Mouse (Mus musculus) MEL (cell line): ENCODE results near the gene D16Ertd472e. TPM values are rescaled to one million over a fixed set of nuclear protein-coding genes. Genes with fewer than 3 reads are reported as not detected.

ENCODE experiments used
- DNase-seq: peaks from one replicate; pipeline ENCODE4 v3.0.0; 2011; ENCODE audit warnings: low read depth, low spot score
- H3K27ac ChIP-seq: 2 replicates; pipeline ENCODE4 v1.5.1; 2012; ENCODE audit warnings: low read depth, mild to moderate bottlenecking, control low read depth, low read length, moderate library complexity; ENCODE audit not compliant: control insufficient read depth
- H3K27me3 ChIP-seq, 2 experiments: fragments of 150-350 bp in 1 of 2; sonication (generic) in 1 of 2; 2 replicates each; pipeline ENCODE4 v1.6.1; 2012; ENCODE audit warnings: low read length in 2 of 2, mild to moderate bottlenecking in 2 of 2, improper control_type of control experiment in 1 of 2, moderate library complexity in 1 of 2; ENCODE audit not compliant: insufficient read depth in 2 of 2, control insufficient read depth in 1 of 2
- H3K36me3 ChIP-seq, 2 experiments: 2 replicates each; pipeline ENCODE4 v1.6.1; 2012 to 2014; ENCODE audit warnings: low read length in 2 of 2, improper control_type of control experiment in 1 of 2, inconsistent platforms in 1 of 2, mild to moderate bottlenecking in 1 of 2; ENCODE audit not compliant: insufficient read depth in 2 of 2, control insufficient read depth in 1 of 2
- H3K4me1 ChIP-seq, 2 experiments: fragments of 150-350 bp in 1 of 2; sonication (generic) in 1 of 2; 2 replicates each; pipeline ENCODE4 v1.6.1; 2012; ENCODE audit warnings: low read length in 2 of 2, improper control_type of control experiment in 1 of 2, mild to moderate bottlenecking in 1 of 2; ENCODE audit not compliant: insufficient read depth in 2 of 2, control insufficient read depth in 1 of 2
- H3K4me3 ChIP-seq, 2 experiments: fragments of 150-350 bp in 1 of 2; sonication (generic) in 1 of 2; 2 replicates each; pipeline ENCODE4 v1.5.1; 2012; ENCODE audit warnings: low read depth in 2 of 2, low read length in 2 of 2, mild to moderate bottlenecking in 2 of 2, moderate library complexity in 2 of 2, control low read depth in 1 of 2, improper control_type of control experiment in 1 of 2; ENCODE audit not compliant: control insufficient read depth in 1 of 2, insufficient read depth in 1 of 2
- H3K79me2 ChIP-seq: 2 replicates; pipeline ENCODE4 v1.6.1; 2012; ENCODE audit warnings: mild to moderate bottlenecking, low read length, moderate library complexity; ENCODE audit not compliant: control insufficient read depth, poor library complexity, insufficient read depth
- H3K9ac ChIP-seq: 2 replicates; pipeline ENCODE4 v1.6.1; 2012; ENCODE audit warnings: low read depth, mild to moderate bottlenecking, control low read depth, low read length, moderate library complexity; ENCODE audit not compliant: control insufficient read depth, poor library complexity, severe bottlenecking
- H3K9me3 ChIP-seq: fragments of 150-350 bp; sonication (generic); replicated peaks from 2 replicates; pipeline ENCODE4 v1.6.1; 2012; ENCODE audit warnings: mild to moderate bottlenecking, low read length, improper control_type of control experiment, moderate library complexity; ENCODE audit not compliant: insufficient read depth
- CHD2 ChIP-seq: IDR thresholded peaks from 2 replicates; pipeline ENCODE4 v1.6.1; 2011; ENCODE audit warnings: low read length, improper control_type of control experiment
- E2F4 ChIP-seq: IDR thresholded peaks from 2 replicates; pipeline ENCODE4 v1.6.1; 2011; ENCODE audit warnings: low read depth, low read length, improper control_type of control experiment, borderline replicate concordance
- JUND ChIP-seq: IDR thresholded peaks from 2 replicates; pipeline ENCODE4 v1.6.1; 2011; ENCODE audit warnings: low read depth, mild to moderate bottlenecking, improper control_type of control experiment, low read length
- KAT2A ChIP-seq: conservative IDR thresholded peaks from 2 replicates; pipeline ENCODE4 v1.6.1; 2012; ENCODE audit warnings: low read depth, low read length, improper control_type of control experiment, inconsistent platforms
- MAX ChIP-seq: IDR thresholded peaks from 2 replicates; pipeline ENCODE4 v1.6.1; 2011; ENCODE audit warnings: low read length, improper control_type of control experiment
- POLR2AphosphoS5 ChIP-seq: IDR thresholded peaks from 2 replicates; pipeline ENCODE4 v1.6.1; 2012; ENCODE audit warnings: low read depth, borderline replicate concordance, mild to moderate bottlenecking, inconsistent platforms, low read length, moderate library complexity, mixed read lengths
- RAD21 ChIP-seq: IDR thresholded peaks from 2 replicates; pipeline ENCODE4 v1.6.1; 2011; ENCODE audit warnings: mild to moderate bottlenecking, low read depth, low read length, improper control_type of control experiment
- TAL1 ChIP-seq: IDR thresholded peaks from 2 replicates; pipeline ENCODE4 v1.6.1; 2012; ENCODE audit warnings: mild to moderate bottlenecking, inconsistent platforms, low read length, moderate library complexity, mixed read lengths
- TCF12 ChIP-seq: IDR thresholded peaks from 2 replicates; pipeline ENCODE4 v1.6.1; 2014; ENCODE audit warnings: low read depth, mild to moderate bottlenecking, inconsistent platforms, low read length, improper control_type of control experiment, moderate library complexity
- USF1 ChIP-seq: IDR thresholded peaks from 2 replicates; pipeline ENCODE4 v1.6.1; 2014; ENCODE audit warnings: low read depth, mild to moderate bottlenecking, inconsistent platforms, low read length, improper control_type of control experiment, moderate library complexity
- USF2 ChIP-seq, 2 experiments: IDR thresholded peaks; 2 replicates each; pipeline ENCODE4 v1.6.1; 2011 to 2012; ENCODE audit warnings: improper control_type of control experiment in 2 of 2, low read length in 2 of 2, borderline replicate concordance in 1 of 2, inconsistent platforms in 1 of 2, low read depth in 1 of 2, mild to moderate bottlenecking in 1 of 2; ENCODE audit not compliant: insufficient read depth in 1 of 2
- polyA plus RNA-seq, 2 experiments: library from polyadenylated mRNA; stranded (reverse) in 1 of 2; unstranded in 1 of 2; fragments of >175 nt in 1 of 2; fragments of >200 nt in 1 of 2; gene quantifications; 2 replicates each; pipeline versions ENCODE4 v1.2.1 to v1.2.4; 2012; ENCODE audit warnings: low replicate concordance in 2 of 2, low read depth in 1 of 2; ENCODE audit not compliant: insufficient read length in 2 of 2, insufficient read depth in 1 of 2, missing spikeins in 1 of 2
- total RNA-seq: library from RNA; depleted of rRNA; stranded (reverse); fragments of 300-350 nt; gene quantifications from 2 replicates; pipeline ENCODE4 v1.2.3, GENCODE M21; 2012

Gene D16Ertd472e
- total and polyA plus RNA-seq, 3 experiments = 23.0 to 30.4 (median 23.6) TPM

GRCm38 (mm10) chr16:78586621-78587020 is 10.1 kb upstream of the D16Ertd472e start:
- Histone ChIP-seq H3K27me3 (no peaks in the 10 kb centered on the region), H3K4me3 (no peak overlapping the region), H3K27ac (no peak overlapping the region), H3K9me3 (no peaks in the 10 kb centered on the region), H3K79me2 (no peaks in the 10 kb centered on the region), H3K4me1 (no peaks in the 10 kb centered on the region), H3K36me3 (no peaks in the 10 kb centered on the region), H3K9ac (no peak overlapping the region)
- no peak for TF ChIP-seq RAD21
- no peak for TF ChIP-seq TAL1
- no peak for DNase-seq

DNA sequence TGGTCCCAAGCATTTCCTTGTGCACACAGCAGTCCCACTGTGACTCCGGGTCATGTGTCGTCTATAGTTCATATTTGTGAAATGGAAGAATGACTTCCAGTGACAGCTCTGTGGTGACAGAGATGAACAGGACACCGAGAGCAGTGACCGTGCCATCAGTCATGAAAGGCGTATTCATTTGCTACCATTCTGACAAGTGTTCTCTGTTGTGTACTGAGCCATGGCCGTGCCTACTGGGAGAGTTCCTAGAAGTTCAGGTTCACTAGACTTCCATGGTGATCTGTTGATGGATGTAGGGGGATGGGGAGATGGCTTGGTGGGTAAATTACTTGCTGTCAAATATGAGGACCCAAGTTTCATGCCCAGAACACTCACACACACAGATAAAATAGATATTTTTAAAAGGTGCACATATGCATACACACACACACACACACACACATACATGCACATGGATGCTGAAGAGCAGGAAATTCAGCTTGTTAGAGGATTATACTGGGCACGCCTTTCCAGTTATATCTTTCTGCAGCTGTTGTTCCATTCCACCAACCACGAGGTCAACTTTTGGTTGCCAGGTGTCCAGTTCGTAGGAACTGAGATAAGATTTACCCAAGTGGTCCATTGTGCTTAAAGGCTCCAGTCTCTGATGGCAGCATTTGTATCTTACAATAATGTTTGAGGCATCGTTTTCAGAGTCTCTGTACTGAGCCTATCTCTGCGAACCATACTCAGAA is 9.3 kb upstream of the D16Ertd472e start:
- no peak for TF ChIP-seq E2F4
- Histone ChIP-seq H3K27ac (no peak overlapping the region), H3K79me2 (no peaks in the 10 kb centered on the region), H3K4me1 (no peaks in the 10 kb centered on the region), H3K9ac (no peak overlapping the region), H3K36me3 (no peaks in the 10 kb centered on the region), H3K9me3 (no peaks in the 10 kb centered on the region), H3K27me3 (no peaks in the 10 kb centered on the region), H3K4me3 (no peak overlapping the region)
- no peak for DNase-seq

DNA sequence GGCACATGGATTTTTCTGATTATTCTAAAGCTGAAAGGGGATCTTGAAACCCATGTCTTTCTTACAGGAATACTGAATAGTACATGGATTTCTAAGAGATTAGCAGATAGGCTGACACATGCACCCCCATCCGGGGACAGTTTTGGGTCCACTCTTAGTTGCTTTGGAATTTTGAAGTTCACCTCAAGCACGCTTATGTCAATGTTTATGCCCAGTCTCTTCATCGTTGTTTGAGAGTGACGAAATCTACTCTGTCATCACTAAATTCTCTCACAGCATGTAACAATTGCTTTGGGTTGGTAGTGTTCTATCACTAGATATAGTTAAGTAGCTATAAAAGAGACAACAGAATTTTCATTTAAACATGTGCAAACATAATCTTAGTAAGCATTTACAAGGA is 8.7 kb upstream of the D16Ertd472e start:
- Histone ChIP-seq H3K27ac (no peak overlapping the region), H3K9ac (no peak overlapping the region), H3K9me3 (no peaks in the 10 kb centered on the region), H3K4me1 (no peaks in the 10 kb centered on the region), H3K36me3 (no peaks in the 10 kb centered on the region), H3K79me2 (no peaks in the 10 kb centered on the region), H3K27me3 (no peaks in the 10 kb centered on the region), H3K4me3 (no peak overlapping the region)
- TF ChIP-seq USF2 (IDR thresholded peaks at IDR 0.05; ENCODE audit: borderline replicate concordance in 1 of 2, insufficient read depth in 1 of 2, low read depth in 1 of 2, low read length in 2 of 2) = no peak
- TF ChIP-seq TCF12 = no peak
- TF ChIP-seq MAX = no peak
- no peak for TF ChIP-seq RAD21
- no peak for TF ChIP-seq USF1
- no peak for TF ChIP-seq CHD2
- no peak for TF ChIP-seq JUND
- DNase-seq = no peak

GRCm38 (mm10) chr16:78583968-78584367 is 7.5 kb upstream of the D16Ertd472e start:
- H3K4me3 ChIP-seq = no peak overlapping the region
- H3K27ac ChIP-seq = no peak overlapping the region
- no peaks in the 10 kb centered on the region for H3K27me3 ChIP-seq
- no peak for DNase-seq
- H3K36me3 ChIP-seq = no peaks in the 10 kb centered on the region
- no peaks in the 10 kb centered on the region for H3K79me2 ChIP-seq
- no peaks in the 10 kb centered on the region for H3K9me3 ChIP-seq
- H3K9ac ChIP-seq = no peak overlapping the region
- TF ChIP-seq POLR2AphosphoS5 (no peak), KAT2A (no peak)
- TF ChIP-seq, all 39 proteins: peak for 0
- no peaks in the 10 kb centered on the region for H3K4me1 ChIP-seq
